Mouse (Mus musculus): ENCODE measurements around the gene C330007P06Rik. TPM values are rescaled to one million over a fixed set of nuclear protein-coding genes. Genes with fewer than 3 reads are reported as not detected.

Gene C330007P06Rik
- polyA plus RNA-seq, 1 experiment = 6.3 TPM

GRCm38 (mm10) chrX:36789360-36789759 is 84.6 kb downstream of the C330007P06Rik start:
- Histone ChIP-seq H3ac (ENCODE audit: control insufficient read depth, insufficient read length, low read depth) (no peak overlapping the region), H3K79me2 (ENCODE audit: control insufficient read depth, insufficient read depth) (no peaks in the 10 kb centered on the region)
- TF ChIP-seq USF1 (IDR thresholded peaks at IDR 0.05; ENCODE audit: low read depth) (no peak), MYOD1 (IDR thresholded peaks at IDR 0.05; ENCODE audit: control insufficient read depth, insufficient read length, low read depth) (no peak), FOSL1 (IDR thresholded peaks at IDR 0.05; ENCODE audit: insufficient read depth, low read length, poor library complexity, severe bottlenecking) (no peak), MYOG (IDR thresholded peaks at IDR 0.05; ENCODE audit: control insufficient read depth, extremely low read depth, insufficient read length) (no peak), CEBPB (IDR thresholded peaks at IDR 0.05; ENCODE audit: low read depth) (no peak), CTCF (IDR thresholded peaks at IDR 0.05; ENCODE audit: control insufficient read depth, insufficient read depth, insufficient read length) (no peak), MAX (IDR thresholded peaks at IDR 0.05) (no peak)

GRCm38 (mm10) chrX:36777694-36778093 is 96.2 kb downstream of the C330007P06Rik start:
- no peaks in the 10 kb centered on the region for H3K79me3 ChIP-seq (ENCODE audit: low read depth)
- no peaks in the 10 kb centered on the region for H3K27me3 ChIP-seq (ENCODE audit: control insufficient read depth, insufficient read depth, insufficient read length)
- no peak overlapping the region for H3K4me3 ChIP-seq (ENCODE audit: insufficient read depth, poor library complexity, severe bottlenecking)
- TF ChIP-seq CTCF (IDR thresholded peaks at IDR 0.05; ENCODE audit: control insufficient read depth, insufficient read depth, insufficient read length) (no peak), USF1 (IDR thresholded peaks at IDR 0.05; ENCODE audit: low read depth) (no peak), MYOG (IDR thresholded peaks at IDR 0.05; ENCODE audit: control insufficient read depth, extremely low read depth, insufficient read length) (no peak), MAX (IDR thresholded peaks at IDR 0.05) (no peak), MYOD1 (IDR thresholded peaks at IDR 0.05; ENCODE audit: control insufficient read depth, insufficient read length, low read depth) (no peak), FOSL1 (IDR thresholded peaks at IDR 0.05; ENCODE audit: insufficient read depth, low read length, poor library complexity, severe bottlenecking) (no peak), CEBPB (IDR thresholded peaks at IDR 0.05; ENCODE audit: low read depth) (no peak)
- no peaks in the 10 kb centered on the region for H3K36me3 ChIP-seq (ENCODE audit: control insufficient read depth, insufficient read depth)
- H3ac ChIP-seq (ENCODE audit: control insufficient read depth, insufficient read length, low read depth) = no peak overlapping the region
- no peaks in the 10 kb centered on the region for H3K79me2 ChIP-seq (ENCODE audit: control insufficient read depth, insufficient read depth)

More at GRCm38 (mm10) chrX:36789360-36789759, 84.6 kb downstream of the C330007P06Rik start:
- H3K4me3 ChIP-seq (ENCODE audit: insufficient read depth, poor library complexity, severe bottlenecking) = no peak overlapping the region
- H3K79me3 ChIP-seq (ENCODE audit: low read depth) = no peaks in the 10 kb centered on the region
- no peaks in the 10 kb centered on the region for H3K36me3 ChIP-seq (ENCODE audit: control insufficient read depth, insufficient read depth)
- H3K27me3 ChIP-seq (ENCODE audit: control insufficient read depth, insufficient read depth, insufficient read length) = no peaks in the 10 kb centered on the region

GRCm38 (mm10) chrX:36775520-36775919 is 98.4 kb downstream of the C330007P06Rik start:
- Histone ChIP-seq H3K79me2 (ENCODE audit: control insufficient read depth, insufficient read depth) (no peaks in the 10 kb centered on the region), H3K79me3 (ENCODE audit: low read depth) (no peaks in the 10 kb centered on the region), H3ac (ENCODE audit: control insufficient read depth, insufficient read length, low read depth) (no peak overlapping the region), H3K27me3 (ENCODE audit: control insufficient read depth, insufficient read depth, insufficient read length) (no peaks in the 10 kb centered on the region), H3K4me3 (ENCODE audit: insufficient read depth, poor library complexity, severe bottlenecking) (no peak overlapping the region), H3K36me3 (ENCODE audit: control insufficient read depth, insufficient read depth) (no peaks in the 10 kb centered on the region)
- TF ChIP-seq CTCF (IDR thresholded peaks at IDR 0.05; ENCODE audit: control insufficient read depth, insufficient read depth, insufficient read length) (no peak), FOSL1 (IDR thresholded peaks at IDR 0.05; ENCODE audit: insufficient read depth, low read length, poor library complexity, severe bottlenecking) (no peak), MYOD1 (IDR thresholded peaks at IDR 0.05; ENCODE audit: control insufficient read depth, insufficient read length, low read depth) (no peak), MAX (IDR thresholded peaks at IDR 0.05) (no peak), CEBPB (IDR thresholded peaks at IDR 0.05; ENCODE audit: low read depth) (no peak), MYOG (IDR thresholded peaks at IDR 0.05; ENCODE audit: control insufficient read depth, extremely low read depth, insufficient read length) (no peak), USF1 (IDR thresholded peaks at IDR 0.05; ENCODE audit: low read depth) (no peak)

Other genes with a start within 250 kb of the C330007P06Rik start
- gene Akap17b, start 228.7 kb downstream of the C330007P06Rik start, polyA plus RNA-seq (2012; fragmentation: generic; extraction: Trizol) = 0.25 TPM
- gene Slc25a43, start 130.5 kb downstream of the C330007P06Rik start, polyA plus RNA-seq (2012; fragmentation: generic; extraction: Trizol) = 1.2 TPM
- gene Slc25a5, start 78.5 kb downstream of the C330007P06Rik start, polyA plus RNA-seq (2012; fragmentation: generic; extraction: Trizol) = 988 TPM
- 64.8 TPM for gene Ube2a, start 211 bp downstream of the C330007P06Rik start, polyA plus RNA-seq (2012; fragmentation: generic; extraction: Trizol)
- gene Nkrf, start 28.8 kb upstream of the C330007P06Rik start, polyA plus RNA-seq (2012; fragmentation: generic; extraction: Trizol) = 4.3 TPM
- 18.7 TPM for gene Sept6, start 117.7 kb upstream of the C330007P06Rik start, polyA plus RNA-seq (2012; fragmentation: generic; extraction: Trizol)
- gene Sowahd, start 174.7 kb upstream of the C330007P06Rik start, polyA plus RNA-seq (2012; fragmentation: generic; extraction: Trizol) = not detected
- 2,645 TPM for gene Rpl39, start 211.3 kb upstream of the C330007P06Rik start, polyA plus RNA-seq (2012; fragmentation: generic; extraction: Trizol)
- gene Upf3b, start 236.2 kb upstream of the C330007P06Rik start, polyA plus RNA-seq (2012; fragmentation: generic; extraction: Trizol) = 4.3 TPM

Data from C2C12 (cell line).